9 mouse cellular contexts compared by ENCODE assay signal in the genomic region with DNA sequence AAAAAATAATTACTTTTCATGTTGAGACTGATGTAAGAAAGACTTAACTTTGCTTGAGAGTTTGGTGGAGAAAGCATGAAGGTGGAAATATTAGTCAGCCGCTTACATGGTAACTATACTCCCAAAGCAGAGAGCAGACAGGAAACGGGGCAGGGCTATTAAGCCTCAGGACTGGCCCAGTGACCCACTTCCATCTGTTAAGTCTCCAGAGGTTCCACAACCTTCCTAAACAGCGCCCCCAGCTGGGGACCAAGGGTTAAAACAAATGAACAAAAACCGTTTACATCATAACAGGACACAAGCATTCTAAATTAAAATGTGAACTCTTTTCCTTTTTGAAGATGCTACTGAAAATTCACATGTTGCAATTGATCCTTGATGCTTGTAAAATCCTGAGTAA. TPM values are rescaled to one million over a fixed set of nuclear protein-coding genes. Genes with fewer than 3 reads are reported as not detected.
DNase-seq lines count a peak whose midpoint lies in the region; ATAC-seq and TF ChIP-seq lines count a peak whose summit lies in the region.
"Had no signal": no experiment of that assay in that cellular context is flagged by ENCODE, and none has a peak within 500 bp of the region (broad histone marks: within the 10 kb centered on the region; RNA-seq: fewer than 3 reads in every experiment).

No protein-coding gene starts in this region.

- H3K27me3 ChIP-seq in hindbrain, postnatal 0 days (ENCODE audit: insufficient read depth, low read length), result no peaks in the 10 kb centered on the region
- peaks cover 20% of the 10 kb centered on the region; the same call in 1 of the 2 replicates for H3K27me3 ChIP-seq in hindbrain, embryonic 13.5 days
- no peaks in the 10 kb centered on the region for H3K27me3 ChIP-seq in liver, embryonic 14.5 days (ENCODE audit: control insufficient read depth, insufficient read depth, low read length)

- H3K36me3 ChIP-seq in hindbrain, postnatal 0 days (ENCODE audit: insufficient read depth, low read length), result no peaks in the 10 kb centered on the region
- no peaks in the 10 kb centered on the region for H3K36me3 ChIP-seq in hindbrain, embryonic 13.5 days
- H3K36me3 ChIP-seq in liver, embryonic 14.5 days (replicated peaks; ENCODE audit: control insufficient read depth, insufficient read depth, low read depth), result no peaks in the 10 kb centered on the region

- H3K4me2 ChIP-seq in hindbrain, postnatal 0 days (ENCODE audit: low read depth, low read length), result no peak overlapping the region
- no peak overlapping the region for H3K4me2 ChIP-seq in hindbrain, embryonic 13.5 days
- H3K4me2 ChIP-seq in liver, embryonic 14.5 days (ENCODE audit: low read depth), result no peak overlapping the region; the same call in 1 of the 2 replicates

- TF ChIP-seq CTCF in hindbrain, postnatal 0 days (IDR thresholded peaks at IDR 0.05; ENCODE audit: low read depth), result peak; percentile 55
- peak; percentile 47 for TF ChIP-seq CTCF in liver, embryonic 14.5 days (IDR thresholded peaks at IDR 0.05; ENCODE audit: low read depth)

- peak; percentile 51 for DNase-seq in hindbrain, postnatal 0 days (ENCODE audit: low spot score)
- peak; percentile 45 to 46 for DNase-seq in B cell, adult 2 months
- DNase-seq in ZHBTc4 (ENCODE audit: low read depth, low spot score), result peak; percentile 33
- DNase-seq in liver, embryonic 14.5 days (ENCODE audit: low read depth in 3 of 3, low spot score in 3 of 3), result no peak
- DNase-seq in thymus, postnatal 14 days, result peak; percentile 38
- no peak for DNase-seq in right cerebral cortex, postnatal 36 days (ENCODE audit: low spot score in 2 of 2)
- no peak for DNase-seq in right cerebral cortex, adult 2 months (ENCODE audit: low spot score in 2 of 2)

- H3K9me3 ChIP-seq in hindbrain, postnatal 0 days (ENCODE audit: low read length), result no peaks in the 10 kb centered on the region
- H3K9me3 ChIP-seq in hindbrain, embryonic 13.5 days, result no peaks in the 10 kb centered on the region
- H3K9me3 ChIP-seq in liver, embryonic 14.5 days (ENCODE audit: control insufficient read depth, low read length), result no peaks in the 10 kb centered on the region

- WGBS in hindbrain, postnatal 0 days, result 38% methylated on average over 4 of the region's 4 CpGs
- whole genome bisulfite sequencing in hindbrain, embryonic 13.5 days, result 35% methylated on average over 4 of the region's 4 CpGs
- 10% methylated on average over 4 of the region's 4 CpGs for WGBS in liver, embryonic 14.5 days (ENCODE audit: insufficient replicate concordance)

- no peaks in the 10 kb centered on the region for H3K4me1 ChIP-seq in hindbrain, postnatal 0 days (ENCODE audit: insufficient read depth, low read length)
- H3K4me1 ChIP-seq in hindbrain, embryonic 13.5 days (replicated peaks), result no peaks in the 10 kb centered on the region
- H3K4me1 ChIP-seq in liver, embryonic 14.5 days (replicated peaks; ENCODE audit: control insufficient read depth in 2 of 2, insufficient read depth in 2 of 2, low read length in 1 of 2), result no peaks in the 10 kb centered on the region

- no peak for ATAC-seq in hindbrain, postnatal 0 days
- ATAC-seq in hindbrain, embryonic 13.5 days (ENCODE audit: low FRiP score), result no peak
- ATAC-seq in liver, embryonic 14.5 days (ENCODE audit: insufficient read depth), result no peak

- no peak for TF ChIP-seq EP300 in liver, embryonic 14.5 days (IDR thresholded peaks at IDR 0.05; ENCODE audit: low read depth)

- no peak overlapping the region for H3K9ac ChIP-seq in hindbrain, postnatal 0 days (replicated peaks; ENCODE audit: low read length)
- H3K9ac ChIP-seq in hindbrain, embryonic 13.5 days, result no peak overlapping the region
- no peak overlapping the region for H3K9ac ChIP-seq in liver, embryonic 14.5 days (replicated peaks)

- H3K27ac ChIP-seq in hindbrain, postnatal 0 days, result no peak overlapping the region
- no peak overlapping the region for H3K27ac ChIP-seq in hindbrain, embryonic 13.5 days
- H3K27ac ChIP-seq in liver, embryonic 14.5 days, result no peak overlapping the region

- H3K4me3 ChIP-seq in hindbrain, postnatal 0 days (ENCODE audit: low read length), result no peak overlapping the region
- no peak overlapping the region for H3K4me3 ChIP-seq in hindbrain, embryonic 13.5 days
- no peak overlapping the region for H3K4me3 ChIP-seq in liver, embryonic 14.5 days (ENCODE audit: insufficient read depth in 1 of 2, low read depth in 2 of 2, low read length in 2 of 2)
- H3K4me3 ChIP-seq: myocyte had no signal

RNA-seq across cellular contexts. Expression of a gene that starts 29.7 kb away (rescaled TPM):
- 61.9 and 64.7 TPM in 2 replicates for total RNA-seq in hindbrain, postnatal 0 days (2014; rRNA removed)
- 20.1 and 22.1 TPM in 2 replicates for polyA plus RNA-seq in hindbrain, postnatal 0 days (2015; fragmentation: Nextera tagmentation; extraction: Ambion mirVana)
- 22.4 and 24.2 TPM in 2 replicates for polyA plus RNA-seq in hindbrain, embryonic 13.5 days (2015; fragmentation: Nextera tagmentation; extraction: Ambion mirVana)
- 1.3 and 1.5 TPM in 2 replicates for polyA plus RNA-seq in liver, embryonic 14.5 days (2012; rRNA removed)
- polyA plus RNA-seq in liver, embryonic 14.5 days (2014; fragmentation: Nextera tagmentation; extraction: Ambion mirVana), result 1.6 and 2.0 TPM in 2 replicates

RNA-seq across cellular contexts. Expression of a gene that starts 56.8 kb away (rescaled TPM):
- 2.6 and 4.8 TPM in 2 replicates for total RNA-seq in hindbrain, postnatal 0 days (2014; rRNA removed)
- 1.8 and 2.0 TPM in 2 replicates for polyA plus RNA-seq in hindbrain, postnatal 0 days (2015; fragmentation: Nextera tagmentation; extraction: Ambion mirVana)
- polyA plus RNA-seq in hindbrain, embryonic 13.5 days (2015; fragmentation: Nextera tagmentation; extraction: Ambion mirVana), result 3.4 and 4.0 TPM in 2 replicates
- polyA plus RNA-seq in liver, embryonic 14.5 days (2012; rRNA removed), result 23.6 and 25.9 TPM in 2 replicates
- polyA plus RNA-seq in liver, embryonic 14.5 days (2014; fragmentation: Nextera tagmentation; extraction: Ambion mirVana), result 28.2 and 32.0 TPM in 2 replicates

Comparison
In these comparisons a context has a peak if more than half of its experiments do, and no peak if none do; other contexts are left out.
1. DNase-seq: peak in hindbrain, postnatal 0 days (single experiment), B cell, adult 2 months (2 of 2), ZHBTc4 (single experiment) and thymus, postnatal 14 days (single experiment); none in liver, embryonic 14.5 days (0 of 3), right cerebral cortex, postnatal 36 days (0 of 2) and right cerebral cortex, adult 2 months (0 of 2).